In genomic region chr10:42894696-42895095, GRCm38 (mm10) we compare ENCODE assay signal across 17 mouse cellular contexts. TPM values are rescaled to one million over a fixed set of nuclear protein-coding genes. Genes with fewer than 3 reads are reported as not detected.
DNase-seq lines count a peak whose midpoint lies in the region; TF ChIP-seq lines count a peak whose summit lies in the region.
"Had no signal": no experiment of that assay in that cellular context is flagged by ENCODE, and none has a peak within 500 bp of the region (broad histone marks: within the 10 kb centered on the region; RNA-seq: fewer than 3 reads in every experiment).

No protein-coding gene starts in this region.

- H3K27ac ChIP-seq in spleen, adult 2 months (ENCODE audit: insufficient read depth, low read length), result peak overlapping the region; percentile 11; the same call in 1 of the 2 replicates
- H3K27ac ChIP-seq: embryonic facial prominence, embryonic 12.5 days; lung, embryonic 15.5 days; midbrain, embryonic 15.5 days had no signal

- no peaks in the 10 kb centered on the region for H3K36me3 ChIP-seq in spleen, adult 2 months (ENCODE audit: control insufficient read depth, insufficient read depth, low read length)
- no peaks in the 10 kb centered on the region for H3K36me3 ChIP-seq in myocyte (ENCODE audit: control insufficient read depth, insufficient read depth)
- H3K36me3 ChIP-seq: embryonic facial prominence, embryonic 12.5 days; G1E; lung, embryonic 15.5 days; midbrain, embryonic 15.5 days had no signal

- no peak for TF ChIP-seq CTCF in spleen, adult 2 months (IDR thresholded peaks at IDR 0.05; ENCODE audit: extremely low read depth, insufficient read depth, insufficient read length, insufficient replicate concordance)

- H3K79me2 ChIP-seq in myocyte (ENCODE audit: control insufficient read depth, insufficient read depth), result no peaks in the 10 kb centered on the region

- no peak overlapping the region for H3ac ChIP-seq in myocyte (ENCODE audit: control insufficient read depth, insufficient read length)

- 89% methylated on average over 7 of the region's 7 CpGs for WGBS in spleen, adult 2 months

- H3K4me1 ChIP-seq in spleen, adult 2 months (ENCODE audit: control insufficient read depth, insufficient read depth, insufficient read length), result peaks cover 48% of the 10 kb centered on the region; the same call in 1 of the 2 replicates
- H3K4me1 ChIP-seq: embryonic facial prominence, embryonic 12.5 days; midbrain, embryonic 15.5 days had no signal

- H3K4me2 ChIP-seq in myocyte (ENCODE audit: low read depth), result peak overlapping the region; percentile 30
- H3K4me2 ChIP-seq: embryonic facial prominence, embryonic 12.5 days; lung, embryonic 15.5 days; midbrain, embryonic 15.5 days had no signal

- H3K4me3 ChIP-seq in spleen, adult 2 months (ENCODE audit: extremely low read depth, insufficient read depth, insufficient read length), result no peak overlapping the region
- no peak overlapping the region for H3K4me3 ChIP-seq in myocyte
- H3K4me3 ChIP-seq: embryonic facial prominence, embryonic 12.5 days; lung, embryonic 15.5 days; midbrain, embryonic 15.5 days had no signal

- peak; percentile 22 for DNase-seq in heart, postnatal 4 days
- DNase-seq in heart, adult 9 months (ENCODE audit: low spot score in 2 of 2), result no peak
- DNase-seq in spleen, adult 2 months (ENCODE audit: low read depth in 1 of 2, low spot score in 2 of 2), result no peak
- no peak for DNase-seq in spleen, postnatal 14 days (ENCODE audit: low spot score in 2 of 2)
- no peak for DNase-seq in frontal cortex, postnatal 10 days (ENCODE audit: low spot score in 2 of 2)
- no peak for DNase-seq in lung, postnatal 4 days
- DNase-seq: cerebellum, adult 11 months; gastrocnemius, postnatal 36 days; kidney, adult 2 months; kidney, postnatal 36 days; spleen, adult 18-20 months; thymus, adult 2 months had no signal

- no peak for TF ChIP-seq POLR2A in spleen, adult 2 months (IDR thresholded peaks at IDR 0.05; ENCODE audit: low read depth, low read length)
- TF ChIP-seq POLR2A in myocyte (IDR thresholded peaks at IDR 0.05; ENCODE audit: insufficient read length, low read depth), result no peak

- no peaks in the 10 kb centered on the region for H3K27me3 ChIP-seq in spleen, adult 2 months (ENCODE audit: control insufficient read depth, insufficient read depth, low read length)
- H3K27me3 ChIP-seq in myocyte (ENCODE audit: control insufficient read depth, insufficient read depth, insufficient read length), result no peaks in the 10 kb centered on the region
- H3K27me3 ChIP-seq: embryonic facial prominence, embryonic 12.5 days; lung, embryonic 15.5 days; midbrain, embryonic 15.5 days had no signal

TF ChIP-seq in myocyte, 11 proteins besides CTCF, POLR2A, EP300 and RAD21:
- no peak for TF ChIP-seq POLR2AphosphoS2 (IDR thresholded peaks at IDR 0.05; ENCODE audit: insufficient read length, low read depth)
TF ChIP-seq in myocyte: peak in this region for 0.

RNA-seq across cellular contexts. Expression of gene Scml4, which starts 34.5 kb away (rescaled TPM):
- 1 to 10 TPM; 4.2 to 4.9 TPM for total RNA-seq in heart, postnatal 4 days (2021)
- polyA plus RNA-seq in spleen, adult 2 months (2012; rRNA removed), result 24.6 and 34.7 TPM in 2 replicates
- polyA plus RNA-seq in myocyte (2012; fragmentation: generic; extraction: Trizol), result 5.7 TPM
- total RNA-seq: G1E had no signal
- polyA plus RNA-seq: G1E had no signal
